Mouse (Mus musculus) activated CD4-positive, CD25-positive, alpha-beta regulatory T cell, adult 9 weeks (primary cell): ENCODE results near the gene Olfr229. TPM values are rescaled to one million over a fixed set of nuclear protein-coding genes. Genes with fewer than 3 reads are reported as not detected.

Source experiments
- polyA plus RNA-seq: library from polyadenylated mRNA; unstranded; fragments of 100-300 nt; shearing (Covaris generic); gene quantifications from one replicate; pipeline ENCODE4 v1.2.1, GENCODE M21; 2017

Olfr229 gene
- not detected for polyA plus RNA-seq

GRCm38 (mm10) chr9:39907036-39907435, at the start of gene Olfr229:
Gene Olfr229, plus strand, starts transcription at chr9:39907336.

GRCm38 (mm10) chr9:39866122-39866521, 41.0 kb upstream of the Olfr229 start, which contains the start of gene Olfr972:
Gene Olfr972, plus strand, starts transcription at chr9:39866422.

GRCm38 (mm10) chr9:39937201-39937600, 30.1 kb downstream of the Olfr229 start, which contains the start of gene Olfr974:
Gene Olfr974, plus strand, starts transcription at chr9:39937501.

GRCm38 (mm10) chr9:39951946-39952345, 44.8 kb downstream of the Olfr229 start, which contains the start of gene Olfr975:
Gene Olfr975, minus strand, starts transcription at chr9:39952046.

GRCm38 (mm10) chr9:39961033-39961432, 53.9 kb downstream of the Olfr229 start, which contains the start of gene Olfr976:
Gene Olfr976, minus strand, starts transcription at chr9:39961133.

Other genes with a start within 250 kb of the Olfr229 start
- not detected for gene Olfr963, start 240.1 kb upstream of the Olfr229 start, polyA plus RNA-seq
- gene Olfr149, start 200.2 kb upstream of the Olfr229 start, polyA plus RNA-seq, result not detected
- gene Olfr965, start 196.0 kb upstream of the Olfr229 start, polyA plus RNA-seq, result not detected
- not detected for gene Olfr150, start 176.4 kb upstream of the Olfr229 start, polyA plus RNA-seq
- gene Olfr967, start 161.1 kb upstream of the Olfr229 start, polyA plus RNA-seq, result not detected
- not detected for gene Olfr968, start 124.1 kb upstream of the Olfr229 start, polyA plus RNA-seq
- gene Olfr969, start 116.4 kb upstream of the Olfr229 start, polyA plus RNA-seq, result not detected
- not detected for gene Olfr970, start 98.5 kb upstream of the Olfr229 start, polyA plus RNA-seq
- gene Olfr971, start 70.5 kb upstream of the Olfr229 start, polyA plus RNA-seq, result not detected
- gene Olfr972, start 40.9 kb upstream of the Olfr229 start, polyA plus RNA-seq, result not detected
- gene Olfr974, start 30.2 kb downstream of the Olfr229 start, polyA plus RNA-seq, result not detected
- gene Olfr975, start 44.7 kb downstream of the Olfr229 start, polyA plus RNA-seq, result not detected
- gene Olfr976, start 53.8 kb downstream of the Olfr229 start, polyA plus RNA-seq, result not detected
- not detected for gene Olfr978, start 84.8 kb downstream of the Olfr229 start, polyA plus RNA-seq
- gene Olfr979, start 96.1 kb downstream of the Olfr229 start, polyA plus RNA-seq, result not detected
- gene Olfr980, start 102.2 kb downstream of the Olfr229 start, polyA plus RNA-seq, result not detected
- gene Olfr981, start 114.1 kb downstream of the Olfr229 start, polyA plus RNA-seq, result not detected
- gene Olfr982, start 166.5 kb downstream of the Olfr229 start, polyA plus RNA-seq, result not detected
- not detected for gene Olfr983, start 186.3 kb downstream of the Olfr229 start, polyA plus RNA-seq
- not detected for gene Olfr984, start 206.9 kb downstream of the Olfr229 start, polyA plus RNA-seq
- not detected for gene Olfr985, start 222.8 kb downstream of the Olfr229 start, polyA plus RNA-seq
- gene Tmem225, start 240.8 kb downstream of the Olfr229 start, polyA plus RNA-seq, result not detected